ENCODE assay signal across 9 mouse cellular contexts in genomic region chr1:79822806-79823525, GRCm38 (mm10). TPM values are rescaled to one million over a fixed set of nuclear protein-coding genes. Genes with fewer than 3 reads are reported as not detected.
DNase-seq lines count a peak whose midpoint lies in the region; ATAC-seq lines count a peak whose summit lies in the region.
"Had no signal": no experiment of that assay in that cellular context is flagged by ENCODE, and none has a peak within 500 bp of the region (broad histone marks: within the 10 kb centered on the region; RNA-seq: fewer than 3 reads in every experiment).

No protein-coding gene starts in this region.

- peak; percentile 40 for DNase-seq in embryonic facial prominence, embryonic 14.5 days (ENCODE audit: low spot score)
- no peak for DNase-seq in embryonic facial prominence, embryonic 10.5 days (ENCODE audit: low spot score)
- DNase-seq in adrenal gland, postnatal 14 days, result peak; percentile 60
- DNase-seq in gastrocnemius, postnatal 36 days, result peak; percentile 64 to 68
- peak; percentile 50 to 72 for DNase-seq in kidney, postnatal 36 days
- DNase-seq in ovary, adult 18-20 months (ENCODE audit: low spot score), result peak; percentile 12

- no peak for ATAC-seq in embryonic facial prominence, embryonic 14.5 days (ENCODE audit: low read depth)
- ATAC-seq in erythroblast, adult 5-6 weeks (replicated peaks; ENCODE audit: low FRiP score, poor library complexity, severe bottlenecking), result no peak
- ATAC-seq in forebrain, embryonic 16.5 days, result no peak

- H3K9ac ChIP-seq in embryonic facial prominence, embryonic 14.5 days (ENCODE audit: low read depth, low read length), result no peak overlapping the region
- H3K9ac ChIP-seq in forebrain, embryonic 16.5 days (replicated peaks; ENCODE audit: low read depth, low read length), result no peak overlapping the region

- no peak overlapping the region for H3K4me2 ChIP-seq in embryonic facial prominence, embryonic 14.5 days (ENCODE audit: low read depth, low read length)
- no peak overlapping the region for H3K4me2 ChIP-seq in forebrain, embryonic 16.5 days (ENCODE audit: low read length)

- H3K4me1 ChIP-seq in embryonic facial prominence, embryonic 14.5 days (ENCODE audit: control insufficient read depth, insufficient read depth, low read length), result peaks cover 18% of the 10 kb centered on the region
- H3K4me1 ChIP-seq in embryonic facial prominence, embryonic 10.5 days, result peaks cover 14% of the 10 kb centered on the region; the same call in 1 of the 2 replicates
- H3K4me1 ChIP-seq in forebrain, embryonic 16.5 days (replicated peaks; ENCODE audit: control insufficient read depth, insufficient read depth, low read length), result peaks cover 7% of the 10 kb centered on the region

- no peak overlapping the region for H3K27ac ChIP-seq in embryonic facial prominence, embryonic 14.5 days (replicated peaks; ENCODE audit: low read depth, low read length)
- no peak overlapping the region for H3K27ac ChIP-seq in embryonic facial prominence, embryonic 10.5 days (replicated peaks)
- H3K27ac ChIP-seq in forebrain, embryonic 16.5 days (ENCODE audit: low read length), result no peak overlapping the region

- peaks cover 8% of the 10 kb centered on the region; the same call in 1 of the 2 replicates for H3K36me3 ChIP-seq in embryonic facial prominence, embryonic 14.5 days (ENCODE audit: control insufficient read depth, insufficient read depth, low read length)
- H3K36me3 ChIP-seq in embryonic facial prominence, embryonic 10.5 days (replicated peaks), result peaks cover 22% of the 10 kb centered on the region
- no peaks in the 10 kb centered on the region for H3K36me3 ChIP-seq in forebrain, embryonic 16.5 days (ENCODE audit: control insufficient read depth, insufficient read depth)

- no peaks in the 10 kb centered on the region for H3K9me3 ChIP-seq in embryonic facial prominence, embryonic 14.5 days (ENCODE audit: control insufficient read depth, low read length)
- H3K9me3 ChIP-seq in embryonic facial prominence, embryonic 10.5 days, result no peaks in the 10 kb centered on the region
- H3K9me3 ChIP-seq in forebrain, embryonic 16.5 days (ENCODE audit: control insufficient read depth, low read length), result no peaks in the 10 kb centered on the region
- H3K9me3 ChIP-seq: megakaryocyte, embryonic 14.5 days had no signal

- H3K4me3 ChIP-seq in embryonic facial prominence, embryonic 14.5 days (ENCODE audit: low read depth, low read length), result no peak overlapping the region
- H3K4me3 ChIP-seq in embryonic facial prominence, embryonic 10.5 days, result no peak overlapping the region
- no peak overlapping the region for H3K4me3 ChIP-seq in forebrain, embryonic 16.5 days (replicated peaks; ENCODE audit: low read length)

- intact Hi-C loops in gastrocnemius, postnatal 36 days (cut with DNase I), result no loop called here

- H3K27me3 ChIP-seq in embryonic facial prominence, embryonic 14.5 days (replicated peaks; ENCODE audit: control insufficient read depth, insufficient read depth, low read length), result no peaks in the 10 kb centered on the region
- H3K27me3 ChIP-seq in embryonic facial prominence, embryonic 10.5 days (replicated peaks; ENCODE audit: low read depth, poor library complexity, severe bottlenecking), result no peaks in the 10 kb centered on the region
- no peaks in the 10 kb centered on the region for H3K27me3 ChIP-seq in forebrain, embryonic 16.5 days (replicated peaks; ENCODE audit: control insufficient read depth, insufficient read depth, low read length)
- H3K27me3 ChIP-seq: megakaryocyte, embryonic 14.5 days had no signal

- 63% methylated on average over 13 of the region's 13 CpGs for WGBS in embryonic facial prominence, embryonic 14.5 days
- WGBS in embryonic facial prominence, embryonic 10.5 days, result 78% methylated on average over 13 of the region's 13 CpGs
- 77% methylated on average over 13 of the region's 13 CpGs for WGBS in forebrain, embryonic 16.5 days

RNA-seq across cellular contexts. Expression of gene Serpine2, which starts 38.0 kb away (rescaled TPM):
- 287 and 300 TPM in 2 replicates for polyA plus RNA-seq in embryonic facial prominence, embryonic 14.5 days (2014; fragmentation: Nextera tagmentation; extraction: Ambion mirVana)
- polyA plus RNA-seq in embryonic facial prominence, embryonic 10.5 days (2016; fragmentation: Nextera tagmentation; extraction: Ambion mirVana), result 77.5 and 101 TPM in 2 replicates
- 8.4 and 14.1 TPM in 2 replicates for total RNA-seq in adrenal gland, postnatal 14 days (2021)
- total RNA-seq in gastrocnemius, postnatal 36 days (2021), result 10 to 100 TPM; 72.4 to 78.0 TPM
- total RNA-seq in erythroblast, adult 5-6 weeks (2015; ENCODE audit: low replicate concordance), result 6.9 and 38.2 TPM in 2 replicates
- 3.3 and 6.8 TPM in 2 replicates for total RNA-seq in erythroblast, adult 5-6 weeks (2017; ENCODE audit: low replicate concordance)
- 65.2 and 82.0 TPM in 2 replicates for polyA plus RNA-seq in forebrain, embryonic 16.5 days (2015; fragmentation: Nextera tagmentation; extraction: Ambion mirVana)

RNA-seq across cellular contexts. Expression of gene Wdfy1, which starts 47.0 kb away (rescaled TPM):
- polyA plus RNA-seq in embryonic facial prominence, embryonic 14.5 days (2014; fragmentation: Nextera tagmentation; extraction: Ambion mirVana), result 42.6 and 45.4 TPM in 2 replicates
- polyA plus RNA-seq in embryonic facial prominence, embryonic 10.5 days (2016; fragmentation: Nextera tagmentation; extraction: Ambion mirVana), result 32.4 and 34.4 TPM in 2 replicates
- total RNA-seq in adrenal gland, postnatal 14 days (2021), result 36.5 and 41.0 TPM in 2 replicates
- 10 to 100 TPM; 11.4 to 11.5 TPM for total RNA-seq in gastrocnemius, postnatal 36 days (2021)
- total RNA-seq in erythroblast, adult 5-6 weeks (2015; ENCODE audit: low replicate concordance), result 6.7 and 14.4 TPM in 2 replicates
- 8.2 and 10.3 TPM in 2 replicates for total RNA-seq in erythroblast, adult 5-6 weeks (2017; ENCODE audit: low replicate concordance)
- 77.5 and 88.1 TPM in 2 replicates for polyA plus RNA-seq in forebrain, embryonic 16.5 days (2015; fragmentation: Nextera tagmentation; extraction: Ambion mirVana)

RNA-seq across cellular contexts. Expression of gene Mrpl44, which starts 47.1 kb away (rescaled TPM):
- 37.4 and 43.4 TPM in 2 replicates for polyA plus RNA-seq in embryonic facial prominence, embryonic 14.5 days (2014; fragmentation: Nextera tagmentation; extraction: Ambion mirVana)
- 60.6 and 61.1 TPM in 2 replicates for polyA plus RNA-seq in embryonic facial prominence, embryonic 10.5 days (2016; fragmentation: Nextera tagmentation; extraction: Ambion mirVana)
- 48.7 and 51.3 TPM in 2 replicates for total RNA-seq in adrenal gland, postnatal 14 days (2021)
- total RNA-seq in gastrocnemius, postnatal 36 days (2021), result 10 to 100 TPM; 30.3 to 32.3 TPM
- total RNA-seq in erythroblast, adult 5-6 weeks (2015; ENCODE audit: low replicate concordance), result 2.9 and 12.1 TPM in 2 replicates
- total RNA-seq in erythroblast, adult 5-6 weeks (2017; ENCODE audit: low replicate concordance), result 4.6 and 13.5 TPM in 2 replicates
- 44.3 TPM in 2 replicates for polyA plus RNA-seq in forebrain, embryonic 16.5 days (2015; fragmentation: Nextera tagmentation; extraction: Ambion mirVana)
